Mouse (Mus musculus): ENCODE results near the gene Chpf2. TPM values are rescaled to one million over a fixed set of nuclear protein-coding genes. Genes with fewer than 3 reads are reported as not detected.
A peak's percentile ranks its signal among the peaks of the same experiment; 100 is the strongest.
"Not testable (repeated sequence)": the region's sequence is repeated elsewhere in the genome, so short reads cannot be mapped to it uniquely, and the experiment has no call there.

Chpf2 gene
- polyA plus RNA-seq (2015; fragmentation: Nextera tagmentation; extraction: Ambion mirVana), result 22.1 and 23.0 TPM in 2 replicates

DNA sequence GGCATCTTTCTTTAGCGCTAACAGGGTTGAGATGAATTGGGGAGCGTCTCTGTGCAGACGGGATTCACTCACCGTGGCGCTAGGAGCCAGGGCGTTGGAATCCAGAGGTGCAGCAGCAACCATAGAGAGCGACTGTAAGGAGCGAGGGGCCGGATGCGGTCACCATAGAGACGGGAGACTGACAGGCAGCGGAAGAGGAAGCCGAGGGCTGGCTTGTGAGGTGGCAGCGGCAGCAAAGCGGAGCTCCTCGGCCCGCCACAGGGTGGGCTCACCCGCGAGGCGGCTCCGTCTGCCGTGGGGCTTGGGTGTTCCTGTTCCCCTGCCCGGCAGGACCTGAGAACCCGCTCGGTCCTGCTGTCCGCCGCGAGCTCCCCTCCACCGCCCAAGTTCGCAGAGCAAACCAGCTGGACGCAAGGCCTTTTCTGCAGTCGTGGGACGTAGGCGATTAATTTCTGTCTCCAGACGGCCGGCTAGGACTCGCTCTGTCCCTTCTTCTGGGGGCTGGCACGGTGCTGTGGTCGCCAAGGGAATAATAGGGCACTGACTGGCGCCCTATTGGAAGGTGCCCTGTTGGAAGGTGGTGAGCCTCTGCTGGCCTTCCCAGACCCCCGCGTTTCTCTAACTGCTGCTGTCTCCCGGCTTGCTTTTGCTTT is at the start of gene Chpf2:
Gene Chpf2, plus strand, starts transcription at position 195 of the 653 bp plus-strand sequence.
- Histone ChIP-seq H3K4me3 (peak within 1 kb of the TSS; percentile 75), H3K27me3 (replicated peaks) (no peaks in the 10 kb centered on the region), H3K4me1 (peaks cover 27% of the 10 kb centered on the region), H3K27ac (peak within 1 kb of the TSS; percentile 77), H3K36me3 (replicated peaks) (0 out of 2 replicates have a peak, but pooled peaks cover 3% of the 10 kb centered on the region), H3K9me3 (no peaks in the 10 kb centered on the region), H3K4me2 (peak within 1 kb of the TSS; percentile 84), H3K9ac (peak within 1 kb of the TSS; percentile 76)
- ATAC-seq (replicated peaks), result peak; percentile 94
- under 1% methylated on average over 43 of the region's 43 CpGs for WGBS

DNA sequence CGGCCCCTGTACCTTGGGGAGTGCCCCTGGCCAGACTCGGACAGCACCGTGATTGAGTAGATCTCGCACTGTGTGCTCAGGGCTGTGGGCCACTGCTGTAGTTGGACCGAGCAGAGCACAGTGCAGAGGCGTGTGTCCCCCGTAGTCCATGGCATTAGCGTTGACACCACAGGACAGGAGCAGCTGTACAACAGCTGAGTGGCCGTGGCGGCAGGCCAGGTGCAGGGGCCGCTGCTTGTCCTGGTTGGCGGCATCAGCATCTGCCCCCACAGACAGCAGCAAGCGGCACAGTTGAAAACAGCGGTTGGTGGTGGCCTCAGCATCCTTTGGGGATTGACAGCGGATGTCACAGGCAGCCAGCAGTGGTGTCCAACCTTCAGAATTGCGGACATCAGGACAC is 48.9 kb upstream of the Chpf2 start:
- no peak for ATAC-seq (replicated peaks)
- H3K9me3 ChIP-seq, result no peaks in the 10 kb centered on the region
- H3K9ac ChIP-seq, result no peak overlapping the region
- WGBS, result 67% methylated on average over 16 of the region's 16 CpGs
- no peak overlapping the region for H3K4me2 ChIP-seq
- H3K27me3 ChIP-seq (replicated peaks), result no peaks in the 10 kb centered on the region
- no peak overlapping the region for H3K4me3 ChIP-seq
- H3K36me3 ChIP-seq (replicated peaks), result no peaks in the 10 kb centered on the region
- H3K4me1 ChIP-seq, result no peaks in the 10 kb centered on the region
- H3K27ac ChIP-seq, result no peak overlapping the region

DNA sequence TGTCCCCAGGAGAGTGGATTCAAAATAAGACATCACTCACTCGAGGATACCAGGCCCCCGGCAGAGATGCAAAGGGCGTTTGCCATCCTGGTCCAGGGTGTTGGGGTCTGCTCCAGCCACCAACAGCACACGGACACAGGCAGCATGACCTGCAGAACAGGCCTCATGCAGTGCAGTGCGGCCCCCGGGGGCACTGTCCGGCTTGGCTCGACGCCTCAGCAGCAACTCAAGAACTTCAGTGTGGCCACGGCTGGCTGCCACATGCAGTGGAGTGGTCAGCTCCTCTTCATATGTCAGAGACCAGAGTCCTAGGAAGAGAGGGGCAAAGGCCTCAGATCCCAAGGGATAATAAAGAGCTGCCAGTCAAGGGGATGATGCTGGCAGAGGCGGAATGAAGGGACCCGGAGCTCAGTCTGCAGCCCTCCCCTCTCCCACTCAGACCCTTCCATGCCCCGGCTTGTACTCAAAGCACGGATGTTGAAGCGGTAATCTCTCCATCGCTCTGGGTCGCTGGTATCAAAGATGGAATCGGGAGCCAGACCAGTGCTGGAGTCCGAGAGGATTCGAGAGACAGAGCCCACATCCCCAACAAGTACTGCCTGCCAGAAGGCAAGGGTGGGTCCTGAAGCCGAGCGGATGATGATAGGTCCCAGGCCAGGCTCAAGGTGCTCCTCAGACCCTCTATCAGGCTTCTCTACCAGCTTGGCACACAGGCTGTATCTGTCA is 46.8 kb upstream of the Chpf2 start:
- no peaks in the 10 kb centered on the region for H3K4me1 ChIP-seq
- no peak overlapping the region for H3K4me3 ChIP-seq
- ATAC-seq (replicated peaks), result no peak
- H3K4me2 ChIP-seq, result no peak overlapping the region
- no peak overlapping the region for H3K27ac ChIP-seq
- 84% methylated on average over 22 of the region's 22 CpGs for WGBS
- no peaks in the 10 kb centered on the region for H3K27me3 ChIP-seq (replicated peaks)
- no peak overlapping the region for H3K9ac ChIP-seq
- H3K36me3 ChIP-seq (replicated peaks), result no peaks in the 10 kb centered on the region
- no peaks in the 10 kb centered on the region for H3K9me3 ChIP-seq

DNA sequence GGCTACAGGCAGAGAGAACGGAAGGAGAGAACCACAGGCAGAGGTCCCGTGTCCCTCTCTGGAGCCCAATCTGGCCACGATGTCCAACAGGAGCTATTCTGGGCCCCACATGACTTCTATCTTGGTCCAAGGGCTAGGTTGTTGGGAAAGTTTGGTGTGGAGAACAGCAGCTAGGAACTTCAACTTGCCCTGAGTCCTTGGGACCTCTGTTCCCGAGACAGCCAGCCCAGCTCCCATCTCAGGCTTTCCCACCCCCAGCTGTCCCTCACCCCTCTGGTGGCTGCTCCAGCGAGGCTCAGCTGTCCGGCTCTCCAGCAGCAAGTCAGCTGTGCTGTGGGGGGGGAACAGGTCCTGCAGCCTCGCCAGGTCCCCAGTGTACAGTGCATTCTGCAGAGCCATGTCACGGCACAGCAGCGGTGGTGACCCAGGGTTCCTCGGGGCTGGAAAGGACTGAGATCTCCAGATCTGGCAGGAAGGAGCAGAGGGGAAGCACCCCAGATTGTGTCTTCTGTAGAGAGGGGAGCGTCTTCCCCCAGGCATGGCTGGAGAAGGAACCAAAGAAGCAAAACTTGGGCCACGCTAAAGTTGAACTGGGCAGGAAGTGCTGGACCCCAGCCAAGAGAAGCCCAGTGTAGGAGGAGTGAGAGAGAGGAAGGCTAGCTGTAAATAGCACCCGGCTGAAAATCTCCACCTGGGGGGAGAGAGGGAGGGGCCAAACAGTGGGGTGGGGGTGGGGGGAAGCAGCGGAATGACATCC is 46.0 kb upstream of the Chpf2 start, which contains the start of gene Asb10:
Gene Asb10, minus strand, starts transcription at position 592 of the 757 bp plus-strand sequence.
- Histone ChIP-seq H3K36me3 (replicated peaks) (no peaks in the 10 kb centered on the region), H3K27me3 (replicated peaks) (no peaks in the 10 kb centered on the region), H3K9ac (no peak within 1 kb of the TSS), H3K9me3 (no peaks in the 10 kb centered on the region), H3K4me1 (no peaks in the 10 kb centered on the region), H3K27ac (no peak within 1 kb of the TSS), H3K4me2 (no peak within 1 kb of the TSS), H3K4me3 (no peak within 1 kb of the TSS)
- WGBS, result 50% methylated on average over 14 of the region's 14 CpGs
- no peak for ATAC-seq (replicated peaks)

DNA sequence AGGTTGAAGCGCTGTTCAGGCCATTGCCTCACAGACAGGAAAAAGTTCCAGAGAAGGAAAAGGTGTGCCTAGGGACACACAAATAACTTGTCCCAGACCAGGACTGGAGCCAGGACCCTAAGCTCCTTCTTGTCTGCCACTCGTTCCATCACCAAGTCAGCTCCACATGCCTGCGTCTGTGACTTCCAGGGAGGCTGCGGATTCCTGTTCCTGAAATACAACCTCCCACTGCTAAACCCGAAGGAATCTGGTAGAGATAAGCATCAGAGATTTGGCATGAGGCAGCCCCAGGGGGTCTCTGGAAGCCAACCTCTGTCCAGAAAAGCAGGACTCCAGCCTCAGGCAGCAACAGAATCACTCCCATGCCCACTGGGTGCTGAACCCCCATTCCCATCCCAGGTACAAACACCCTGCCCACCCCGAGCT is 45.4 kb upstream of the Chpf2 start:
- no peaks in the 10 kb centered on the region for H3K9me3 ChIP-seq
- H3K36me3 ChIP-seq (replicated peaks), result no peaks in the 10 kb centered on the region
- no peak overlapping the region for H3K4me3 ChIP-seq
- no peak overlapping the region for H3K4me2 ChIP-seq
- H3K4me1 ChIP-seq, result no peaks in the 10 kb centered on the region
- no peaks in the 10 kb centered on the region for H3K27me3 ChIP-seq (replicated peaks)
- WGBS, result 54% methylated on average over 6 of the region's 6 CpGs
- ATAC-seq (replicated peaks), result no peak
- H3K9ac ChIP-seq, result no peak overlapping the region
- no peak overlapping the region for H3K27ac ChIP-seq

DNA sequence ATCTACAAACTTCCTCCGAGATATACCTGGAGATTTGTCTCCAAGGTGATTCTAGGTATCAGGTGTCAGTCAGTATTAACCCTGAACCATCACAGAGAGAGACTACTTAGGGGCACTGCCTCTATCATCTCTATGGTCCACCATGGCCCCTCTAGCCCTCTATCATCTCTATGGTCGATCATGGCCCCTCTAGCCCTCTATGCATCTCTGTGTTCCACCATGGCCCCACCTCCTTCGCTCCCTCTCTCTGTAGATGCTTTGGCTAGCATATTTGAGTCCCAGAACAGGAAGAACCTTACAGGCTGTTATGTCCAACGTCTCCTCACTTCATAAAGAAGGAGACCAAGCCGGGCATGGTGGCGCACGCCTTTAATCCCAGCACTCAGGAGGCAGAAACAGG is 43.9 kb upstream of the Chpf2 start:
- Histone ChIP-seq H3K4me3 (no peak overlapping the region), H3K27ac (no peak overlapping the region), H3K4me2 (no peak overlapping the region), H3K36me3 (replicated peaks) (no peaks in the 10 kb centered on the region), H3K9ac (no peak overlapping the region), H3K4me1 (no peaks in the 10 kb centered on the region), H3K27me3 (replicated peaks) (no peaks in the 10 kb centered on the region), H3K9me3 (no peaks in the 10 kb centered on the region)
- no peak for ATAC-seq (replicated peaks)
- 75% methylated on average over 7 of the region's 7 CpGs for WGBS

DNA sequence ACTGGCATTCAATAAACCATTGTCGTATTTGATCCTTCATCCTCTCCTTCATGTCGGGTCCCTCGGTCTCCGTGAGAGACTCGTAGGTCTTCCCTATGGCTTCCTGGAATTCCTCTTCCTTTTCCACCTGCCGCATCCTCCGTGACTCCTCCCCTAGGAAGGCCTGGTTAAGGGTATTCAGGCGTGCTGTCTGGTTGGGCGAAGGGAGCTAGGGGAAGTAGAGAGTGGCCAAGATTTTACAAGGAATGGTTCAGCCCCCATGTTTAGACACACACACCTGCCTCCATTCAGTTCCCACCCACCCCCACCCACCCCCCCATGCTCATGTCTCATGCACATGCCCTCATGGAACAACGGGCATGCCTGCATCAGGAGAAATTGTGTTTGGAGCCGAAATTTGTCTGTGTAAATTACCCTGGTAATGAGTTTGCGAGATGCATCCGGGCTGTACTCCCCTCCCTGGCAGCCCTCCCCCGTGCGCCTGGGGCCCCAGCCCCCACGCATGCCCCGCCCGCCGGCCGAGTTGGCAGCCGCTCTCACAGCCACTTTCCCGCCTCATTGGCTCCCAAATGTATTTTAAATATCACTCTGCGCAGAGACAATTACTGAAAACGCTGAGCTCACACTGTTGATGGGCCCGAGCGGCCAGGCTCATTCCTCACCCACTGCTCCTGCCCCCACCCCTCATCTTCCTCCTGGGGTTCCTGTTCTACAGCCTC is 35.8 kb upstream of the Chpf2 start:
- H3K4me3 ChIP-seq, result no peak overlapping the region
- no peak overlapping the region for H3K9ac ChIP-seq
- H3K4me1 ChIP-seq, result peaks cover 11% of the 10 kb centered on the region
- H3K9me3 ChIP-seq, result no peaks in the 10 kb centered on the region
- ATAC-seq (replicated peaks), result peak; percentile 63
- H3K27me3 ChIP-seq (replicated peaks), result 0 out of 2 replicates have a peak, but pooled peaks cover under 1% of the 10 kb centered on the region
- no peak overlapping the region for H3K27ac ChIP-seq
- no peaks in the 10 kb centered on the region for H3K36me3 ChIP-seq (replicated peaks)
- WGBS, result 30% methylated on average over 26 of the region's 26 CpGs
- peak overlapping the region; percentile 41 for H3K4me2 ChIP-seq

DNA sequence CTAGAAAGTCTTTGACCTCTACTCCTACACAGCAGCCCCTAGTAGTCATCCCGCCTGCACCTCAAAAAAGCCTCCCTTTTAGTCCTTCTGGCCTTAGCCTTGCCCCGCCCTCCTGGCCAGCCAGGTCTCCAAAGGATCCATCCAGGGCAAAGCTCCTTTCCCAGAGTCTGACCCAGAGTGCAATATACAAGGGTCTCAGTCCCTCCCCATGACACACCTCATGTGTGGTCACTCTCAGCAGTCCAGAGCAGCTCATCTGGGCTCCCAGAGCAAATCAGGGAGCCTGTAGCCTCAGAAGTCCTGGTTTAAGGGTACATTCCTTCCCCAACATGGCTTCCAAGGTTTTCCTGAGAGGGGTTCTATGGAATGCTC is 35.2 kb upstream of the Chpf2 start:
- peaks cover 11% of the 10 kb centered on the region for H3K4me1 ChIP-seq
- peak overlapping the region; percentile 41 for H3K4me2 ChIP-seq
- H3K27me3 ChIP-seq (replicated peaks), result 0 out of 2 replicates have a peak, but pooled peaks cover 3% of the 10 kb centered on the region
- H3K4me3 ChIP-seq, result no peak overlapping the region
- peak; percentile 35; the same call in 1 of the 2 replicates for ATAC-seq (replicated peaks)
- no peak overlapping the region for H3K27ac ChIP-seq
- H3K36me3 ChIP-seq (replicated peaks), result no peaks in the 10 kb centered on the region
- no peaks in the 10 kb centered on the region for H3K9me3 ChIP-seq
- WGBS, result 39% methylated on average over 2 of the region's 2 CpGs
- H3K9ac ChIP-seq, result no peak overlapping the region

DNA sequence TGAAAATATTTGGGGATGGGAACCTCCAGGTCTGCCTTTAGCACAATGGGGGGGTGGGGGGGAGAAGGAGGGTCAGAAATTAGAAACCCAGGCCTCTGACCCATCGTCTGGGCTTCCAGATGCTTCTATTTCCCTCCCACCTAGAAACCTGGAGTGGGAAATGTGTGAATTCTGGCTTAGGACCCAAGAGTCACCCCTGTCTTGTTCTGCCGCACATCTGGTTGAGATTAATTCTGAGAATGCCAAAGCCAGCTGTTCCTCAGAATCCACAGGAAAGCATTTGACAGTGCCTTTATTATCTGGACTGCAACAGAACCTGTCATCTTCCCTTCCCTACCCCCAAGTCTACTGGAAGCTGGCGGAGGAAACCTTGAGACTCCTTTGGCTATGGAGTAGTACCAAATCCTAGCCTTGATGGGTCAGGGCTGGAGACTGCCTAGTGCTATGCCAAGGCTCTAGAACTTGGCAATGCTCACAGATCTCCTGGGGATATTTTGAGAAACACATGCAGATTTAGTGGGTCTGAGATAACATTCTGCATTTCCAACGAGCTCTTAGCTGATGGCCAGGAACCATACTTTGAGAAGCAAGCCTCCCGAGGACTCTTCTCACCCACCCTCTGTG is 32.8 kb upstream of the Chpf2 start:
- H3K36me3 ChIP-seq (replicated peaks), result no peaks in the 10 kb centered on the region
- H3K4me3 ChIP-seq, result no peak overlapping the region
- H3K27me3 ChIP-seq (replicated peaks), result 0 out of 2 replicates have a peak, but pooled peaks cover 3% of the 10 kb centered on the region
- 77% methylated on average over 5 of the region's 5 CpGs for WGBS
- no peaks in the 10 kb centered on the region for H3K9me3 ChIP-seq
- H3K4me2 ChIP-seq, result no peak overlapping the region
- no peak overlapping the region for H3K27ac ChIP-seq
- H3K4me1 ChIP-seq, result peaks cover 11% of the 10 kb centered on the region
- ATAC-seq (replicated peaks), result no peak
- no peak overlapping the region for H3K9ac ChIP-seq

DNA sequence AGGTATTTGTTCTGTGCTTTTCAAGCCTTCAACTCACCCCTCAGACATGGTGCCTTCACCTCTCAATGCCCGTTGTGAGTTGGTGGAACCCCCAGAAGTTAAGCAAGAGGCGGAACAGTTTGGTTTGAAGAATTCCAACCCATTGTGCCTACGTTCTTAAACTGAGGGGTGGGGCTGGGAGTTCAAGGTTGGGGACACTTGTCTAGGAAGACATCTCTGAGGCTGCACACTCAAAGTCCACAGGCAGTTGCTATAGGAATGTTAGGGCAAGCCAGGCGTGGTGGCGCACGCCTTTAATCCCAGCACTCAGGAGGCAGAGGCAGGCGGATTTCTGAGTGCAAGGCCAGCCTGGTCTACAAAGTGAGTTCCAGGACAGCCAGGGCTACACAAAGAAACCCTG is 31.2 kb upstream of the Chpf2 start:
- not testable (repeated sequence) for ATAC-seq (replicated peaks); H3K27me3 ChIP-seq (replicated peaks); H3K4me2 ChIP-seq; H3K9ac ChIP-seq; H3K9me3 ChIP-seq; H3K4me3 ChIP-seq; H3K36me3 ChIP-seq (replicated peaks); H3K27ac ChIP-seq
- peaks cover 11% of the 10 kb centered on the region for H3K4me1 ChIP-seq
- WGBS, result 88% methylated on average over 7 of the region's 7 CpGs

DNA sequence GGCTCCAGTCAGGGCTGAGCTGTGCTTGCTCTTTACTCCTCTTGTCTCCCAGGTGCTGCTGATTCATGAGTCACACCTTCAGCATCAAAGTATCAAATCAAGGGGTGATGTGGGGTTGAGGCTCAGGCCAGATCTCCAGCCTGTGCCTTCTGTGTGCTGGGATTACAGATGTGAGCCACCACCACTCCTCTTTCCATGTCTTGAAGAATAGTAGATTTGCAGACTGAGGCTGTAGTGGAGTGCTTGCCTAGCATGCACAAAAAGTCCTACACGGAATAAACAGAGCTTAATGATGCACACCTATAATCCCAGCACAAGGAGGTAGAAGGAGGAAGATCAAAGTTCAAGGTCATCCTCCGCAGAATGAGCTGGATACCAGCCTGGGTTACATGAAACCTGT is 29.8 kb upstream of the Chpf2 start, which contains the start of gene 4931409K22Rik:
Gene 4931409K22Rik, minus strand, starts transcription at position 101 of the 400 bp plus-strand sequence.
- Histone ChIP-seq H3K9ac (no peak within 1 kb of the TSS), H3K27me3 (replicated peaks) (0 out of 2 replicates have a peak, but pooled peaks cover 3% of the 10 kb centered on the region), H3K4me3 (no peak within 1 kb of the TSS), H3K36me3 (replicated peaks) (no peaks in the 10 kb centered on the region), H3K4me1 (no peaks in the 10 kb centered on the region), H3K9me3 (no peaks in the 10 kb centered on the region), H3K27ac (no peak within 1 kb of the TSS), H3K4me2 (no peak within 1 kb of the TSS)
- 74% methylated on average over 2 of the region's 2 CpGs for WGBS
- ATAC-seq (replicated peaks), result no peak
